Mouse (Mus musculus): Measurements from ENCODE around the gene Dynlt1a. TPM values are rescaled to one million over a fixed set of nuclear protein-coding genes. Genes with fewer than 3 reads are reported as not detected.
"Not testable (repeated sequence)": the region's sequence is repeated elsewhere in the genome, so short reads cannot be mapped to it uniquely, and the experiment has no call there.

Dynlt1a gene
- 10.5 and 10.9 TPM in 2 replicates for polyA plus RNA-seq (2012; rRNA removed)

- not testable (repeated sequence) for H3K4me1 ChIP-seq (ENCODE audit: control insufficient read depth, insufficient read depth, low read length); H3K27ac ChIP-seq (ENCODE audit: insufficient read depth, low read length)
- H3K4me3 ChIP-seq (ENCODE audit: insufficient read depth, low read length): peak within 1 kb of the TSS; percentile 34; the same call in 1 of the 2 replicates
Measured at GRCm38 (mm10) chr17:6317339-6317985, at the start of gene Dynlt1a. Gene Dynlt1a (minus strand): TSS chr17:6317500.

DNA sequence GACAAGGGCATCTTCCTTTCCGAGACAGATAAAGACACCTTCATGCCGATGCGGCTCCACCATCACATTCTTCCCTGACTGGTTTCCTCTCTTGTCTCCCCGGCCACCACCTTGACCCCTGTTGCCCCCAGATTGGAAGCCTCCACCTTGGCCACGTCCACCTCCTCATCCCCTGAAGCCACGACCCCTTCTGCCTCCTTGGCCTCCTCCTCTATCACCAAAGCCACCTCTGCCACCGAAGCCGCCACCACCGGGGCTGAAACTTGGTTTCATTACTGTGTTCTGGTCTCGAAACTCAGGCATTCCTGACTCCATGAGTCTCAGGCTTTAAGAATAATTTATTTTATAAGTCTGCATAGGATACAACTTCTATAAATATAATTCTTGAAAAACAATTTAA, 38.0 kb upstream of the Dynlt1a start:
- not testable (repeated sequence) for H3K27ac ChIP-seq (ENCODE audit: insufficient read depth, low read length); H3K4me1 ChIP-seq (ENCODE audit: control insufficient read depth, insufficient read depth, low read length); H3K4me3 ChIP-seq (ENCODE audit: insufficient read depth, low read length)

- H3K4me3 ChIP-seq (ENCODE audit: insufficient read depth, low read length); H3K4me1 ChIP-seq (ENCODE audit: control insufficient read depth, insufficient read depth, low read length); H3K27ac ChIP-seq (ENCODE audit: insufficient read depth, low read length): not testable (repeated sequence)
Measured at GRCm38 (mm10) chr17:6342606-6343294, 25.4 kb upstream of the Dynlt1a start.

GRCm38 (mm10) chr17:6328997-6329396, 11.7 kb upstream of the Dynlt1a start:
- H3K4me3 ChIP-seq (ENCODE audit: insufficient read depth, low read length); H3K27ac ChIP-seq (ENCODE audit: insufficient read depth, low read length); H3K4me1 ChIP-seq (ENCODE audit: control insufficient read depth, insufficient read depth, low read length): not testable (repeated sequence)

DNA sequence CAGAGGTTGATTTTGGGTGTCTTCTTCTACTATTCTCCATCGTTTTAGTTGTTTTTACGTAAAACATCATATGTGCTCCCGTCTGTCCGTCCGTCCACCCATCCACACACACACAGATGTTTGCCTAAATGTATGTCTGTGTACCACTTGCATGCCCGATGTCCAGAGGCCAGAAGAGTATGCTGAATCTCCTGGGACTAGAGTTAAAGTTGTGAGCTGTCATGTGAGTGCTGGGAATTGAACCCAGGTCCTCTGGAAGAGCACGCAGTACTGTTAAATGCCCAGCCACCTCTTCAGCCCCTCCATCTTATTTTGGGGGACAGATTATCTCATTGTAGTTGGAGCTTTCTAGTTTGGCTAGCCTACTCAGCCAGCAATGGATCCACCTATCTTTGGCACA, 10.3 kb upstream of the Dynlt1a start:
- H3K4me3 ChIP-seq (ENCODE audit: insufficient read depth, low read length); H3K4me1 ChIP-seq (ENCODE audit: control insufficient read depth, insufficient read depth, low read length): not testable (repeated sequence)

DNA sequence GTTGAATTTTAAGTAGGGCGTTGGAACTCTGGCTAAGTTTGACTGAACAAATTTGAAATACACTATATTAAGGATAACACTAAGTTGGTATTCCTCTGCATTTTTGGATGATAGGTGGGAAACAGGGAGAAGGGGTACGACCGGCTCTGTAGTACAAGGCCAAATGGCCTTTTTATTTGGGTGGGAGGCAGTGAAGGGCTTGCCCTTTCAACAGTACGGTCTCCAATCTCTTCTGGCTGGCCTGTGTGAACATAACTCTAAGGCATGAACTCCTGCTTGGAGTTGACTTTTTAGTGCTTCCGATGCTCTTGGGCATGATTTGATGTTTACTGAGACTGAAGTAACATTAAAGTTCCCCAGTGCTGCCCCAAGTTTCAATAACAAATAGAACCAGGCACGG, 8.2 kb upstream of the Dynlt1a start:
- not testable (repeated sequence) for H3K4me3 ChIP-seq (ENCODE audit: insufficient read depth, low read length); H3K4me1 ChIP-seq (ENCODE audit: control insufficient read depth, insufficient read depth, low read length); H3K27ac ChIP-seq (ENCODE audit: insufficient read depth, low read length)

More for the DNA sequence above, 10.3 kb upstream of the Dynlt1a start:
- H3K27ac ChIP-seq (ENCODE audit: insufficient read depth, low read length): not testable (repeated sequence)

GRCm38 (mm10) chr17:6325021-6325420, 7.7 kb upstream of the Dynlt1a start:
- H3K4me3 ChIP-seq (ENCODE audit: insufficient read depth, low read length); H3K4me1 ChIP-seq (ENCODE audit: control insufficient read depth, insufficient read depth, low read length); H3K27ac ChIP-seq (ENCODE audit: insufficient read depth, low read length): not testable (repeated sequence)

DNA sequence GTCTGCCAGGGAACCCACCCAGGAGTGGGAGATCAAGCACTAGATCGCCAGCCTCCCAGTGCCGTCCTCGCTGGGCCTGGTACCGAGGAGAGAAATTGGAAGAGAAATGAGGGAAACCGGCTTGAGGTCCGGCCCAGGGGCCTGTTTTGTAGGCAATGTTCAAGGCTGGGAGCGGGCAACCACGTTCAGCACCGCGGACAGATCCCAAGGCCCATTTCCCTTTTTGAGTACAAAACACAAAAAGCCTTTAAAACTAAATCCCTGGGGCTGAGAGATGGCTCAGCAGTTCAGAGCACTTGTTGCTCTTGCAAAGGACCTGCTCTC, 4.4 kb upstream of the Dynlt1a start:
- H3K4me1 ChIP-seq (ENCODE audit: control insufficient read depth, insufficient read depth, low read length); H3K4me3 ChIP-seq (ENCODE audit: insufficient read depth, low read length); H3K27ac ChIP-seq (ENCODE audit: insufficient read depth, low read length): not testable (repeated sequence)

GRCm38 (mm10) chr17:6321081-6321777, 3.9 kb upstream of the Dynlt1a start:
- 0 out of 2 replicates have a peak overlapping the region, but pooled peaks have one; percentile 29 for H3K27ac ChIP-seq (ENCODE audit: insufficient read depth, low read length)
- H3K4me1 ChIP-seq (ENCODE audit: control insufficient read depth, insufficient read depth, low read length): not testable (repeated sequence)
- peak overlapping the region; percentile 59 for H3K4me3 ChIP-seq (ENCODE audit: insufficient read depth, low read length)

DNA sequence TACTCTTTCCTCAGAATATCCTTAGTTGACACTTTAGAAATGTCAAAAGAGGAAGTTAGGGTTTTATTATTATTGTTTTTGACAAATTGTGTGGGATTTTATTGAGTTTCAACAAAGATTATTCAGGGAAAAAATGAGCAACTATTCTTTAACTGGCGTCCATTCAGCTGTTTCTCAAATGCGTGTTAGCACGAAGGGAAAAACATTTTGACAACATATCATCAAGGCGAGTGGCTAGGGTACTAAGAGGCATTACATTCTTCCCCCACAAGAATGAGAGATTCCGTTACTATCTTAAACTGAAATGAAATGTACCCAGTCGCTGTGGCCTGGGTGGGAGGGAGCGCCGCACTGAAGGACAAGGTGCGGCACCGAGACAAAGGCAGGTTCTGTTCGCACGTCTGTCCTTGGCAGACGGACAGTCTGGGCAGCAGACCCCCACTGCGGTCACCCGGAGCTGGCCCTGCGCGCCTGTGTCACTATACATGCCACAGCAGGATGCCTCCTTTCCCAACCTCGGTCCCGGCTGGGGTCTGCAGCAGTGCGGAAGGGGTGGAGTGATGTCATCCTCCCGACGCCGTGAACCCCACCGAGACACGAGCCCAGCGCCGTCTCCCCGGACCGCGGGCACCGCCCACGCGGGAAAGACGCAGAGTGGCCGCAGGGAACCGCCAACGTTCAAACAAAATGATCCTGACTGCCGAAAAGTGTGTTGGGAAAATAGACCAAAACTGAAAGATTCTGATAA, 747 bp downstream of the Dynlt1a start:
- not testable (repeated sequence) for H3K4me1 ChIP-seq (ENCODE audit: control insufficient read depth, insufficient read depth, low read length)
- peak overlapping the region; percentile 34; the same call in 1 of the 2 replicates for H3K4me3 ChIP-seq (ENCODE audit: insufficient read depth, low read length)

DNA sequence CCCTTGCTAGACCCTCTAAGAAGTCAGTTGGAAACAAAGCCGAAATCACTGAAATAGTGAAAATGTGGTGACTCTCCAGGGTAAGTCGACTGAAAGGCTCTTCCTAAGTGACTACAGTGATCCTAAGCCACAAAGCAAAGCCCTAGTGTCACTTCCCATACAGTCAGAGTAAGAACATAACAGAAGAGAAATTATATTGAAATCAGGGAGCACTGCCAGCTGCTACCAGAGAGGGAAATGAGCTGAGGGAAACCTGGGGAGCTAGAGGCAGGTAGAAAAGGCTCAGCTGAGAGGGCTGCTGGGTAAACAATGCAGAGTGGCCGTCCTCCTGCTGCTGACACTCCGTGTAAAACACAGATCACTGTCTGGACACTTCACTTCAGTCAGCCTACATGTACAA, 1.6 kb downstream of the Dynlt1a start:
- H3K4me3 ChIP-seq (ENCODE audit: insufficient read depth, low read length); H3K4me1 ChIP-seq (ENCODE audit: control insufficient read depth, insufficient read depth, low read length); H3K27ac ChIP-seq (ENCODE audit: insufficient read depth, low read length): not testable (repeated sequence)

More for the DNA sequence above, 747 bp downstream of the Dynlt1a start:
- not testable (repeated sequence) for H3K27ac ChIP-seq (ENCODE audit: insufficient read depth, low read length)

DNA sequence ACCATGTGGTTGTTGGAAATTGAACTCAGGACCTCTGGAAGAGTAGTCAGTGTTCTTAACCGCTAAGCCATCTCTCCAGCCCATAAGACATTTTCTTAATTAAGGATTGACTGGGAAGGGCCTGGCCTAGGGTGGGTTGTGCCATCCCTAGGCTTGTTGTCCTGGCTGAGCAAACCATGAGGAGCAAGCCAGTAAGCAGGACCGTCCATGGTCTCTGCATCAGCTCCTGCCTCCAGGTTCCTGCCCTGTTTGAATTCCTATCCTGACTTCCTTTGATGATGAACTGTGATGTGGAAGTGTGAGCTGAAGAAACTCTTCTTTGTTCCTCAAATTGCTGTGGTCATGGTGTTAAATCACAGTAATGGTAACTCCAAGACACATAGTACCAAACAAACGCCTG, 2.8 kb downstream of the Dynlt1a start:
- not testable (repeated sequence) for H3K27ac ChIP-seq (ENCODE audit: insufficient read depth, low read length); H3K4me3 ChIP-seq (ENCODE audit: insufficient read depth, low read length); H3K4me1 ChIP-seq (ENCODE audit: control insufficient read depth, insufficient read depth, low read length)

- not testable (repeated sequence) for H3K27ac ChIP-seq (ENCODE audit: insufficient read depth, low read length); H3K4me1 ChIP-seq (ENCODE audit: control insufficient read depth, insufficient read depth, low read length)
Measured at GRCm38 (mm10) chr17:6312755-6313154, 4.5 kb downstream of the Dynlt1a start.

GRCm38 (mm10) chr17:6311716-6312115, 5.6 kb downstream of the Dynlt1a start:
- not testable (repeated sequence) for H3K4me3 ChIP-seq (ENCODE audit: insufficient read depth, low read length); H3K4me1 ChIP-seq (ENCODE audit: control insufficient read depth, insufficient read depth, low read length)

More at GRCm38 (mm10) chr17:6312755-6313154, 4.5 kb downstream of the Dynlt1a start:
- H3K4me3 ChIP-seq (ENCODE audit: insufficient read depth, low read length): not testable (repeated sequence)

GRCm38 (mm10) chr17:6306503-6306902, 10.8 kb downstream of the Dynlt1a start:
- H3K4me3 ChIP-seq (ENCODE audit: insufficient read depth, low read length); H3K27ac ChIP-seq (ENCODE audit: insufficient read depth, low read length); H3K4me1 ChIP-seq (ENCODE audit: control insufficient read depth, insufficient read depth, low read length): not testable (repeated sequence)

More at GRCm38 (mm10) chr17:6311716-6312115, 5.6 kb downstream of the Dynlt1a start:
- not testable (repeated sequence) for H3K27ac ChIP-seq (ENCODE audit: insufficient read depth, low read length)
